Mouse (Mus musculus) kidney, adult 2 months (tissue): ENCODE measurements around the gene Rag1.

ENCODE experiments used
- CTCF ChIP-seq: fragments of 200-500 bp; conservative IDR thresholded peaks from 2 replicates; pipeline ENCODE4 v1.5.1; 2011; ENCODE audit warnings: low read depth, mild to moderate bottlenecking, control low read depth, low read length, moderate library complexity, mixed read lengths; ENCODE audit not compliant: insufficient read depth, insufficient read length
- POLR2A ChIP-seq: fragments of 200-500 bp; IDR thresholded peaks from one replicate; pipeline ENCODE4 v1.6.1; 2011; ENCODE audit warnings: low read depth, low read length, control low read depth

- no peak for TF ChIP-seq POLR2A
- no peak for TF ChIP-seq CTCF
Measured at GRCm38 (mm10) chr2:101660536-101660935, 11.2 kb upstream of the Rag1 start.
